Mouse (Mus musculus): Measurements from ENCODE around the gene Selenom. TPM values are rescaled to one million over a fixed set of nuclear protein-coding genes. Genes with fewer than 3 reads are reported as not detected.

Selenom gene
- polyA plus RNA-seq, 1 experiment from 2014 or later: 42.0 TPM

- ATAC-seq (no peak), DNase-seq (ENCODE audit: low spot score) (no peak)
- Histone ChIP-seq H3K27me3 (replicated peaks; ENCODE audit: control insufficient read depth, insufficient read depth, low read length) (no peaks in the 10 kb centered on the region), H3K9me3 (replicated peaks; ENCODE audit: control insufficient read depth, low read length) (peaks cover 3% of the 10 kb centered on the region; the same call in 1 of the 2 replicates), H3K27ac (ENCODE audit: low read depth, low read length) (no peak overlapping the region), H3K4me2 (ENCODE audit: low read length) (no peak overlapping the region), H3K4me1 (ENCODE audit: control insufficient read depth, insufficient read depth, low read length) (no peaks in the 10 kb centered on the region), H3K9ac (ENCODE audit: low read length) (no peak overlapping the region), H3K4me3 (ENCODE audit: low read depth, low read length) (no peak overlapping the region), H3K36me3 (ENCODE audit: control insufficient read depth, insufficient read depth, low read length) (no peaks in the 10 kb centered on the region)
- 53% methylated on average over 2 of the region's 2 CpGs for WGBS
Observed at GRCm38 (mm10) chr11:3547047-3547446, 32.6 kb downstream of the Selenom start.

- 56% methylated on average over 6 of the region's 6 CpGs for WGBS
- Histone ChIP-seq H3K4me2 (ENCODE audit: low read length) (no peak overlapping the region), H3K27ac (ENCODE audit: low read depth, low read length) (no peak overlapping the region), H3K27me3 (replicated peaks; ENCODE audit: control insufficient read depth, insufficient read depth, low read length) (no peaks in the 10 kb centered on the region), H3K9me3 (replicated peaks; ENCODE audit: control insufficient read depth, low read length) (peaks cover 3% of the 10 kb centered on the region; the same call in 1 of the 2 replicates), H3K9ac (ENCODE audit: low read length) (no peak overlapping the region), H3K4me3 (ENCODE audit: low read depth, low read length) (no peak overlapping the region), H3K36me3 (ENCODE audit: control insufficient read depth, insufficient read depth, low read length) (no peaks in the 10 kb centered on the region), H3K4me1 (ENCODE audit: control insufficient read depth, insufficient read depth, low read length) (no peaks in the 10 kb centered on the region)
- ATAC-seq (no peak), DNase-seq (ENCODE audit: low spot score) (peak; percentile 65)
Observed at GRCm38 (mm10) chr11:3547969-3548368, 33.5 kb downstream of the Selenom start.

- Histone ChIP-seq H3K9me3 (replicated peaks; ENCODE audit: control insufficient read depth, low read length) (peaks cover 3% of the 10 kb centered on the region; the same call in 1 of the 2 replicates), H3K4me3 (ENCODE audit: low read depth, low read length) (no peak overlapping the region), H3K4me1 (ENCODE audit: control insufficient read depth, insufficient read depth, low read length) (no peaks in the 10 kb centered on the region), H3K9ac (ENCODE audit: low read length) (no peak overlapping the region), H3K36me3 (ENCODE audit: control insufficient read depth, insufficient read depth, low read length) (no peaks in the 10 kb centered on the region), H3K27me3 (replicated peaks; ENCODE audit: control insufficient read depth, insufficient read depth, low read length) (no peaks in the 10 kb centered on the region), H3K27ac (ENCODE audit: low read depth, low read length) (no peak overlapping the region), H3K4me2 (ENCODE audit: low read length) (no peak overlapping the region)
- DNase-seq (ENCODE audit: low spot score) (no peak), ATAC-seq (no peak)
- WGBS: 64% methylated on average over 3 of the region's 3 CpGs
Observed at GRCm38 (mm10) chr11:3548564-3549295, 34.2 kb downstream of the Selenom start.

GRCm38 (mm10) chr11:3549791-3550190 lies 35.3 kb downstream of the Selenom start:
- no peak overlapping the region for H3K4me3 ChIP-seq (ENCODE audit: low read depth, low read length)
- no peaks in the 10 kb centered on the region for H3K36me3 ChIP-seq (ENCODE audit: control insufficient read depth, insufficient read depth, low read length)
- DNase-seq (ENCODE audit: low spot score) (no peak), ATAC-seq (no peak)
- H3K9ac ChIP-seq (ENCODE audit: low read length): no peak overlapping the region
- no peak overlapping the region for H3K4me2 ChIP-seq (ENCODE audit: low read length)
- 86% methylated on average over 5 of the region's 5 CpGs for WGBS
- H3K27ac ChIP-seq (ENCODE audit: low read depth, low read length): no peak overlapping the region
- H3K9me3 ChIP-seq (replicated peaks; ENCODE audit: control insufficient read depth, low read length): no peaks in the 10 kb centered on the region
- no peaks in the 10 kb centered on the region for H3K27me3 ChIP-seq (replicated peaks; ENCODE audit: control insufficient read depth, insufficient read depth, low read length)
- no peaks in the 10 kb centered on the region for H3K4me1 ChIP-seq (ENCODE audit: control insufficient read depth, insufficient read depth, low read length)

- ATAC-seq: no peak
- no peak overlapping the region for H3K4me2 ChIP-seq (ENCODE audit: low read length)
- WGBS: 83% methylated on average over 4 of the region's 4 CpGs
Observed at GRCm38 (mm10) chr11:3554976-3555375, 40.5 kb downstream of the Selenom start.

GRCm38 (mm10) chr11:3557852-3558251 lies 43.4 kb downstream of the Selenom start:
- H3K27me3 ChIP-seq (replicated peaks; ENCODE audit: control insufficient read depth, insufficient read depth, low read length): no peaks in the 10 kb centered on the region
- WGBS: 85% methylated on average over 3 of the region's 3 CpGs
- H3K4me3 ChIP-seq (ENCODE audit: low read depth, low read length): no peak overlapping the region
- no peaks in the 10 kb centered on the region for H3K4me1 ChIP-seq (ENCODE audit: control insufficient read depth, insufficient read depth, low read length)
- no peak for DNase-seq (ENCODE audit: low spot score)
- H3K9ac ChIP-seq (ENCODE audit: low read length): no peak overlapping the region
- no peaks in the 10 kb centered on the region for H3K9me3 ChIP-seq (replicated peaks; ENCODE audit: control insufficient read depth, low read length)
- ATAC-seq: no peak
- no peak overlapping the region for H3K27ac ChIP-seq (ENCODE audit: low read depth, low read length)
- H3K36me3 ChIP-seq (ENCODE audit: control insufficient read depth, insufficient read depth, low read length): no peaks in the 10 kb centered on the region
- no peak overlapping the region for H3K4me2 ChIP-seq (ENCODE audit: low read length)

More at GRCm38 (mm10) chr11:3554976-3555375, 40.5 kb downstream of the Selenom start:
- Histone ChIP-seq H3K9me3 (replicated peaks; ENCODE audit: control insufficient read depth, low read length) (no peaks in the 10 kb centered on the region), H3K4me3 (ENCODE audit: low read depth, low read length) (no peak overlapping the region), H3K36me3 (ENCODE audit: control insufficient read depth, insufficient read depth, low read length) (no peaks in the 10 kb centered on the region), H3K9ac (ENCODE audit: low read length) (no peak overlapping the region), H3K27me3 (replicated peaks; ENCODE audit: control insufficient read depth, insufficient read depth, low read length) (no peaks in the 10 kb centered on the region), H3K4me1 (ENCODE audit: control insufficient read depth, insufficient read depth, low read length) (no peaks in the 10 kb centered on the region), H3K27ac (ENCODE audit: low read depth, low read length) (no peak overlapping the region)
- DNase-seq (ENCODE audit: low spot score): no peak

- 81% methylated on average over 5 of the region's 5 CpGs for WGBS
- H3K4me2 ChIP-seq (ENCODE audit: low read length): no peak overlapping the region
- no peak for DNase-seq (ENCODE audit: low spot score)
- no peaks in the 10 kb centered on the region for H3K4me1 ChIP-seq (ENCODE audit: control insufficient read depth, insufficient read depth, low read length)
- no peaks in the 10 kb centered on the region for H3K27me3 ChIP-seq (replicated peaks; ENCODE audit: control insufficient read depth, insufficient read depth, low read length)
- no peaks in the 10 kb centered on the region for H3K36me3 ChIP-seq (ENCODE audit: control insufficient read depth, insufficient read depth, low read length)
- no peak for ATAC-seq
- no peak overlapping the region for H3K9ac ChIP-seq (ENCODE audit: low read length)
- no peaks in the 10 kb centered on the region for H3K9me3 ChIP-seq (replicated peaks; ENCODE audit: control insufficient read depth, low read length)
- H3K4me3 ChIP-seq (ENCODE audit: low read depth, low read length): no peak overlapping the region
- no peak overlapping the region for H3K27ac ChIP-seq (ENCODE audit: low read depth, low read length)
Observed at GRCm38 (mm10) chr11:3560202-3560601, 45.7 kb downstream of the Selenom start.

- H3K27me3 ChIP-seq (replicated peaks; ENCODE audit: control insufficient read depth, insufficient read depth, low read length): no peaks in the 10 kb centered on the region
- no peaks in the 10 kb centered on the region for H3K9me3 ChIP-seq (replicated peaks; ENCODE audit: control insufficient read depth, low read length)
- no peaks in the 10 kb centered on the region for H3K4me1 ChIP-seq (ENCODE audit: control insufficient read depth, insufficient read depth, low read length)
- no peak overlapping the region for H3K27ac ChIP-seq (ENCODE audit: low read depth, low read length)
- DNase-seq (ENCODE audit: low spot score) (no peak), ATAC-seq (no peak)
- H3K4me2 ChIP-seq (ENCODE audit: low read length): no peak overlapping the region
- no peaks in the 10 kb centered on the region for H3K36me3 ChIP-seq (ENCODE audit: control insufficient read depth, insufficient read depth, low read length)
- H3K4me3 ChIP-seq (ENCODE audit: low read depth, low read length): no peak overlapping the region
- 89% methylated on average over 6 of the region's 6 CpGs for WGBS
- H3K9ac ChIP-seq (ENCODE audit: low read length): no peak overlapping the region
Observed at GRCm38 (mm10) chr11:3563853-3564252, 49.4 kb downstream of the Selenom start.

GRCm38 (mm10) chr11:3564451-3564850 lies 50.0 kb downstream of the Selenom start:
- no peak overlapping the region for H3K27ac ChIP-seq (ENCODE audit: low read depth, low read length)
- 65% methylated on average over 7 of the region's 7 CpGs for WGBS

More at GRCm38 (mm10) chr11:3564451-3564850, 50.0 kb downstream of the Selenom start:
- Histone ChIP-seq H3K4me1 (ENCODE audit: control insufficient read depth, insufficient read depth, low read length) (no peaks in the 10 kb centered on the region), H3K9ac (ENCODE audit: low read length) (no peak overlapping the region), H3K9me3 (replicated peaks; ENCODE audit: control insufficient read depth, low read length) (no peaks in the 10 kb centered on the region), H3K4me3 (ENCODE audit: low read depth, low read length) (no peak overlapping the region), H3K36me3 (ENCODE audit: control insufficient read depth, insufficient read depth, low read length) (no peaks in the 10 kb centered on the region), H3K4me2 (ENCODE audit: low read length) (no peak overlapping the region), H3K27me3 (replicated peaks; ENCODE audit: control insufficient read depth, insufficient read depth, low read length) (no peaks in the 10 kb centered on the region)
- DNase-seq (ENCODE audit: low spot score) (no peak), ATAC-seq (no peak)
